Comparison of ENCODE assay signal across 9 mouse cellular contexts in the genomic region with DNA sequence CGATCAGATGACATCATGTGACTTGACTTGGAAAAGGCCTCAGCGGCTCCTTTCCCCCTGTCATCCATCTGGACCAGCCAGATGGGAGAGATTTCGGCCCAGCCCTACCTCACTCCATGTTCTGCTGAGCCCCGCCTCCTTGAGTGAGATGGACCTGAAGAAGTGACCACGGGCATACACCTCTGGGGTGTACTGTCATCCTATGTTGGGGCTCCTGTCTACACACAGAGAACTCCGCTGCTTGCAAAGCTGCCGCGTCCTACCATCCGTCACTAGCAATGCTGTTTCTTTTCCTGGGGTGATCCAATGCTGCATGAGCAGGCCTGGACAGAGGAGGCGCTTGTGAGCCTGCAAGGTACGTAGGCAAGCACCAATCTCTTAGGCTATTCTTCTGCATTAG. TPM values are rescaled to one million over a fixed set of nuclear protein-coding genes. Genes with fewer than 3 reads are reported as not detected.
DNase-seq lines count a peak whose midpoint lies in the region; ATAC-seq and TF ChIP-seq lines count a peak whose summit lies in the region.
"Had no signal": no experiment of that assay in that cellular context is flagged by ENCODE, and none has a peak within 500 bp of the region (broad histone marks: within the 10 kb centered on the region; RNA-seq: fewer than 3 reads in every experiment).

No protein-coding gene starts in this region.

- no peak for TF ChIP-seq POLR2A in brain, embryonic 14.5 days (IDR thresholded peaks at IDR 0.05; ENCODE audit: borderline replicate concordance, extremely low read depth, insufficient read depth, insufficient read length, poor library complexity, severe bottlenecking)

- 0 out of 2 replicates have a peak, but pooled peaks have one; percentile 18 for ATAC-seq in kidney, postnatal 0 days (replicated peaks; ENCODE audit: low FRiP score, low read depth)
- ATAC-seq in forebrain, embryonic 12.5 days (ENCODE audit: low FRiP score) = peak; percentile 37; the same call in 1 of the 2 replicates

- peak; percentile 43 for DNase-seq in kidney, postnatal 0 days (ENCODE audit: low spot score)
- DNase-seq in kidney, adult 11 months = no peak
- DNase-seq in brain, embryonic 14.5 days (ENCODE audit: low read depth) = peak; percentile 55
- peak; percentile 56 to 65 for DNase-seq in layer of hippocampus, postnatal 10 days (ENCODE audit: low spot score in 2 of 2)
- DNase-seq in retina, embryonic 14.5 days (ENCODE audit: low spot score) = peak; percentile 55
- no peak for DNase-seq in adrenal gland, postnatal 4 days (ENCODE audit: low spot score in 2 of 2)
- DNase-seq in gastrocnemius, postnatal 36 days = no peak

- TF ChIP-seq CTCF in kidney, postnatal 0 days (IDR thresholded peaks at IDR 0.05; ENCODE audit: low read depth) = peak; percentile 65
- TF ChIP-seq CTCF in brain, embryonic 14.5 days (IDR thresholded peaks at IDR 0.05; ENCODE audit: borderline replicate concordance, extremely low read depth, insufficient read depth, insufficient read length) = peak; percentile 52; the same call in 1 of the 2 replicates

- no peaks in the 10 kb centered on the region for H3K4me1 ChIP-seq in kidney, postnatal 0 days (replicated peaks; ENCODE audit: insufficient read depth, low read length)
- peaks cover 8% of the 10 kb centered on the region; the same call in 1 of the 2 replicates for H3K4me1 ChIP-seq in forebrain, embryonic 12.5 days

- H3K27ac ChIP-seq in kidney, postnatal 0 days = no peak overlapping the region
- no peak overlapping the region for H3K27ac ChIP-seq in forebrain, embryonic 12.5 days

- WGBS in kidney, postnatal 0 days = 60% methylated on average over 11 of the region's 11 CpGs
- 48% methylated on average over 11 of the region's 11 CpGs for WGBS in forebrain, embryonic 12.5 days

- H3K4me2 ChIP-seq in kidney, postnatal 0 days (ENCODE audit: low read length) = no peak overlapping the region
- no peak overlapping the region for H3K4me2 ChIP-seq in forebrain, embryonic 12.5 days

- no peaks in the 10 kb centered on the region for H3K36me3 ChIP-seq in kidney, postnatal 0 days (ENCODE audit: insufficient read depth, low read length)
- no peaks in the 10 kb centered on the region for H3K36me3 ChIP-seq in forebrain, embryonic 12.5 days (replicated peaks)

- intact Hi-C loops in gastrocnemius, postnatal 36 days (cut with DNase I) = no loop called here

- no peaks in the 10 kb centered on the region for H3K27me3 ChIP-seq in kidney, postnatal 0 days (ENCODE audit: insufficient read depth, low read length)
- H3K27me3 ChIP-seq in forebrain, embryonic 12.5 days = no peaks in the 10 kb centered on the region

- no peak overlapping the region for H3K9ac ChIP-seq in kidney, postnatal 0 days (ENCODE audit: low read depth, low read length)
- H3K9ac ChIP-seq in forebrain, embryonic 12.5 days = no peak overlapping the region

- H3K4me3 ChIP-seq in kidney, postnatal 0 days (replicated peaks; ENCODE audit: low read depth, low read length) = no peak overlapping the region
- no peak overlapping the region for H3K4me3 ChIP-seq in forebrain, embryonic 12.5 days (replicated peaks)

- no peaks in the 10 kb centered on the region for H3K9me3 ChIP-seq in kidney, postnatal 0 days (replicated peaks; ENCODE audit: low read length)
- H3K9me3 ChIP-seq in forebrain, embryonic 12.5 days = no peaks in the 10 kb centered on the region

RNA-seq across cellular contexts. Expression of gene Gm45521, which starts 3.5 kb away (rescaled TPM):
- not detected in 2 replicates for polyA plus RNA-seq in kidney, postnatal 0 days (2015; fragmentation: Nextera tagmentation; extraction: Ambion mirVana)
- polyA plus RNA-seq in brain, embryonic 14.5 days (2012; rRNA removed) = 0.11 and 0.14 TPM in 2 replicates
- polyA plus RNA-seq in forebrain, embryonic 12.5 days (2016; fragmentation: Nextera tagmentation; extraction: Ambion mirVana) = 0.42 TPM in 1 of 2 replicates, not detected in the other
- total RNA-seq in layer of hippocampus, postnatal 10 days (2021) = under 1 TPM; 0.54 to 0.96 TPM
- total RNA-seq in adrenal gland, postnatal 4 days (2021) = not detected
- not detected for total RNA-seq in gastrocnemius, postnatal 36 days (2021)
- polyA plus RNA-seq: heart, embryonic 16.5 days had no signal

RNA-seq across cellular contexts. Expression of gene Dnase1l3, which starts 33.8 kb away (rescaled TPM):
- polyA plus RNA-seq in kidney, postnatal 0 days (2015; fragmentation: Nextera tagmentation; extraction: Ambion mirVana) = 0.25 and 0.26 TPM in 2 replicates
- 0.05 and 0.07 TPM in 2 replicates for polyA plus RNA-seq in brain, embryonic 14.5 days (2012; rRNA removed)
- polyA plus RNA-seq in forebrain, embryonic 12.5 days (2016; fragmentation: Nextera tagmentation; extraction: Ambion mirVana) = not detected in 2 replicates
- under 1 TPM in 1 of 2 experiments, not detected in 1; 0.07 TPM for total RNA-seq in layer of hippocampus, postnatal 10 days (2021)
- 1 to 10 TPM in 1 of 2 experiments, under 1 TPM in 1; 0.31 to 2.5 TPM for total RNA-seq in adrenal gland, postnatal 4 days (2021)
- not detected for total RNA-seq in gastrocnemius, postnatal 36 days (2021)

RNA-seq across cellular contexts. Expression of gene Abhd6, which starts 42.1 kb away (rescaled TPM):
- polyA plus RNA-seq in kidney, postnatal 0 days (2015; fragmentation: Nextera tagmentation; extraction: Ambion mirVana) = 41.6 and 42.9 TPM in 2 replicates
- 15.2 and 17.3 TPM in 2 replicates for polyA plus RNA-seq in brain, embryonic 14.5 days (2012; rRNA removed)
- polyA plus RNA-seq in forebrain, embryonic 12.5 days (2016; fragmentation: Nextera tagmentation; extraction: Ambion mirVana) = 18.8 and 21.4 TPM in 2 replicates
- total RNA-seq in layer of hippocampus, postnatal 10 days (2021) = 10 to 100 TPM; 41.7 to 42.6 TPM
- 10 to 100 TPM; 42.3 to 47.3 TPM for total RNA-seq in adrenal gland, postnatal 4 days (2021)
- total RNA-seq in gastrocnemius, postnatal 36 days (2021) = 1 to 10 TPM; 5.3 to 6.0 TPM

Comparison
In these comparisons a context has a peak if more than half of its experiments do, and no peak if none do; other contexts are left out.
1. DNase-seq: peak in kidney, postnatal 0 days (single experiment), brain, embryonic 14.5 days (single experiment), layer of hippocampus, postnatal 10 days (2 of 2) and retina, embryonic 14.5 days (single experiment); none in kidney, adult 11 months (single experiment), adrenal gland, postnatal 4 days (0 of 2) and gastrocnemius, postnatal 36 days (0 of 2).
2. RNA of gene Abhd6, which starts 42.1 kb away (total RNA-seq): 42.3 to 47.3 TPM in adrenal gland, postnatal 4 days and 41.7 to 42.6 TPM in layer of hippocampus, postnatal 10 days; 5.3 to 6.0 TPM in gastrocnemius, postnatal 36 days; every median in the first group is over 4 times any median in the second.